Mouse (Mus musculus) G1E (cell line): ENCODE results near the gene Washc2.

Source experiments
- CTCF ChIP-seq: IDR thresholded peaks from 2 replicates; pipeline ENCODE4 v1.5.1; 2012; ENCODE audit warnings: low read depth, low read length, inconsistent platforms, mixed read lengths
- GATA1 ChIP-seq: IDR thresholded peaks from 2 replicates; pipeline ENCODE4 v1.6.1; 2012; ENCODE audit warnings: borderline replicate concordance, low read length, inconsistent platforms, mixed read lengths

DNA sequence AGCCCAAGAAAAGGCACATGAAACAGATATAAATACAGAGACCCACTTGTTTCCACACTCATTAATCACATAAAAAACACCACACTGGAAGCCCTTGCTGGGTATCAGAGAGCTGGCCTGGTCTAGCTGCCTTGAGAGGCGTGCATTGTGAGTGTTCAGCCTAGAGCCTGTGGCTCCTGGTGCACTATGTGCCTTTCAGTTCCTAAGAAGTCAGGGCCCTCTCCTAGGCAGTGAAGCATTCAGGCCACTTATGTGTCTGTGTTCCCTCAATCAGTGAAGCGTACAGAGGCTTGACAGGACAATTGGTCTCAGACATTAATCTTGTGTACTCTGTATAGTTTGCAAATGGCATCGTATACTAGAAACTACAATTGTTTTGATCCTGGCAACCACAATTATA is 75.4 kb downstream of the Washc2 start:
- TF ChIP-seq CTCF (no peak), GATA1 (no peak)
